Mouse (Mus musculus): ENCODE results near the gene Clcf1.

GRCm38 (mm10) chr19:4222165-4222564, 8.1 kb downstream of the Clcf1 start:
- TF ChIP-seq ZNF384 (IDR thresholded peaks at IDR 0.05; ENCODE audit: low read depth, low read length) (no peak), HCFC1 (IDR thresholded peaks at IDR 0.05; ENCODE audit: borderline replicate concordance, insufficient read depth, low read length) (no peak), CHD2 (IDR thresholded peaks at IDR 0.05; ENCODE audit: low read depth, low read length) (no peak), ZC3H11A (IDR thresholded peaks at IDR 0.05; ENCODE audit: borderline replicate concordance, low read depth, low read length) (no peak), MAFK (IDR thresholded peaks at IDR 0.05; ENCODE audit: insufficient read depth, low read depth, low read length) (no peak)

Data from ES-E14 (cell line).